Mouse (Mus musculus): ENCODE measurements at regions not wholly inside any gene's neighbourhood (a gene's known extent, or its start where the extent isn't known, plus 50 kb on each side); places are given as distances from the start of the nearest gene placed in this dataset.
A peak's percentile ranks its signal among the peaks of the same experiment; 100 is the strongest.
"Not testable (repeated sequence)": the region's sequence is repeated elsewhere in the genome, so short reads cannot be mapped to it uniquely, and the experiment has no call there.

DNA sequence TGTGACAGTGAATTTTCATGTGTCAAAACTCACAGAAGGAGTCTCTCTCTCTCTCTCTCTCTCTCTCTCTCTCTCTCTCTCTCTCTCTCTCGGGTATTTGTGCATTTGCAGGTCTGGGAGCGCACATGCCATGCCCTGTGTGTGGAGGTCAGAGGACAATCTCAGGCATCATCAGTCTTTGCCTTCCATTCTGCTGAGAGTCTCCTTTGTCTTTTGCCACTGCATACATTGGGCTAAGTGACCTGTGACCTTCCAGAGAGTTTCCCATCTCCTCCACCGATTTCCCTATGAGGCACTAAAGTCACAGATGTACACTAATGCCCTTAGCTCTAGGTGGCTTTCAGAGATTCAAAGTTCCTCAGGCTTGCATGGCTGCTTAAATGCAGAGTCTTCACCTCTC, 391.7 kb downstream of the Tcerg1l start:
- DNase-seq (ENCODE audit: low spot score) = no peak

DNA sequence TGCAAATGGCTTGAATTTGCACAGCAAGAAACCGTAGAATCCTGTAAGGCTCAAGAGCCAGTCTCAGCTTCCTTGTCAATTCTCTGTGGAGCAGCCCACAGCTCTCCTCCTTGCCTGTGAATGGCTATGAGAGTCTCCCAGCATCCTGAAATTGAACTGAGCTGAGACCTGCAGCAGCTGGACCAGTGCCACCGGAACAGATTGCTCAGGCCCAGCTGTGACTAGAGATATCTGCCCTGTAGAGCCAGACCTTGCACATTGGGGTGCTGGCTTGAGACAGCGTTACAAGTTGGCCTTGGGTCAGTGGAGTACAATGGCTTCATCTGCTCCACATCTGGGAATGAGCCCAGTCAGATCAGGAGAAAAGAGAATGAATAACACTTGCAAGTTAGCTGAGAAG, 390.6 kb downstream of the Tcerg1l start:
- no peak for DNase-seq (ENCODE audit: low spot score)

DNA sequence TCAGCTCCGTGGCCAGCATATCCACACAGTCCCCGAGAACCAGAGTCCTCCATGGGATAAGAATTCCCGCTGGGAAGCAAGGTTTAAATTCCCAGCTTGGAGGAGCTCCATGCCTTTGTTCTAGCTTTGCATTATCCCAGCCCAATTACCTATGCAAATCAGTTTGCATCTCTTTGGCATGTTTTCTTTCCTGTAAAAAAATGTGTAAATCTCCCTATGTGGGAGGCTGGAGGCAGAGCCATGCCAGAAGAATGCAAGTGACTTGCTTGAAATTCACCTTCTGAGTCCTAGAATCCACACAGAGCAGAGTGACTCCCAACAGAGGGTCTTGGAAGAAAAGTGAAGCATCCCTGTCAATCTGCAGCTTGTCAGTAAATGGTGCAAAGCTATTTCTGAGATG, 388.9 kb downstream of the Tcerg1l start:
- no peak for DNase-seq (ENCODE audit: low spot score)

DNA sequence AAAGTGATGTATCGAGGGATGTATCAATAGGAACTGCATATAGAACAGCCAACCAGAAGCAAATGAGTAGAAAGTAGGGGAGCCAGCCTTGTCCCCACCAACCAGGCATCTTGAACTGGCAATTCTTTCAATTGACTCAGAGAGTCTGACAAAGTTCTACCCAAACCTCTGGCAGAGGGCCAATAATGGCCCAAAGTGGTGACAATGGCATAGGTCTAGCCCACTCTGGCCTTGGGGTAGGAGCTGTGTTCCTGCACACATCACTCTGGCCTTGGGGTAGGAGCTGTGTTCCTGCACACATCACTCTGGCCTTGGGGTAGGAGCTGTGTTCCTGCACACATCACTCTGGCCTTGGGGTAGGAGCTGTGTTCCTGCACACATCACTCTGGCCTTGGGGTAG, 373.5 kb downstream of the Tcerg1l start:
- not testable (repeated sequence) for DNase-seq (ENCODE audit: low spot score)

DNA sequence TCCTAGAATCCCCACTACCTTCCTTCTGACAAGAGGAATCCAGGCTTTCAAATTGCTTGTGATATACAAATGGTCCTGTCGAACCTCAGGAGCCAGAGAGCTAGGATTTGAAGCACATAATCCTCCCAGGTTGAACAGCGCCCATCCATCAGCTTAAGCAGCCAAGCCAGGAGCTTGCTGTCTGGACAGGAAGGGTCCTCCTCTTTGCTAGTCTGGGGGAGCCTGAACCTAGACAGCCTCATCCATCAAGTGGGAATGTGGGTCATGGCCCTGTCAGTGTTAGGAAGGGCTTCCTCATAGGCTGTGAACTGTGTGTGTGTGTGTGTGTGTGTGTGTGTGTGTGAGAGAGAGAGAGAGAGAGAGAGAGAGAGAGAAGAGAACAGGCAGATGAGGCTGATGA, 345.8 kb downstream of the Tcerg1l start:
- no peak for DNase-seq (ENCODE audit: low spot score)

DNA sequence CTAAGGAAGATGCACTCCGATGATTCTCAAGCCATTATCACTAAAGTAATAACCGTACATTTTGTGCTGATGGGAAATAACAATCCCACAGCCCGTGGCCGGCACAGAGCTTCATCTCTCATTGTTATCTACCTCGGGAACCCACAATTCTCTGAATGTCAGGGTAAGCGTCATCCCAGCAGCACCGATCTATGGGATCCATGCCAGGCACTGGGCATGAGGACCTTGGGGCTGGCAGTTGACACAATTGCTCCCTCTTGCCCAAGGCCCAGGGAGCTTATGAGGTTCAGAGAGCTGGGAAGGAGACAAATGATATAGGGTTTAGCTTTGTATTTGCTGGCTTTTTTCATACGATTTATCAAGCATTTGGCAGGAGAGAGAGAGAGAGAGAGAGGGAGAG, 342.8 kb downstream of the Tcerg1l start:
- DNase-seq (ENCODE audit: low spot score) = no peak

DNA sequence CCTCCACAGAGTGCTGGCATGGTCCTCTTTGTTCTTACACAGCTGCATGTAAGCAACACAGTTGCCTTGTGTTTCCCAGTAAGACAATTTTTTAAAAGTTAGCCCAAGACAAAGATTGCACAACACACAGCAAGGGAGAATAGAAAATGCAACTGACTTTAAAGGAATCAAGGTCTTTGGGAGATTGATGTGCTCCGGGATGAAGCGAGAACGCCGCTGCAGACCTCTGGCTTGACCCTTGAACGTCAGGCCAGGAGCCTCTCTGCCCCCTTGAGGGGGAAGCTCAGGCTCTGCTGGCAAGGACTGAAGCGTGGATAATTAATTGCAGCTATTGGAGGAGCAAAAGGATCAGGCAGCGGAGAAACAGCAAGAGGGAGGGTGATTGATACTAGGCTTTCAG, 336.4 kb downstream of the Tcerg1l start:
- DNase-seq (ENCODE audit: low spot score) = no peak

DNA sequence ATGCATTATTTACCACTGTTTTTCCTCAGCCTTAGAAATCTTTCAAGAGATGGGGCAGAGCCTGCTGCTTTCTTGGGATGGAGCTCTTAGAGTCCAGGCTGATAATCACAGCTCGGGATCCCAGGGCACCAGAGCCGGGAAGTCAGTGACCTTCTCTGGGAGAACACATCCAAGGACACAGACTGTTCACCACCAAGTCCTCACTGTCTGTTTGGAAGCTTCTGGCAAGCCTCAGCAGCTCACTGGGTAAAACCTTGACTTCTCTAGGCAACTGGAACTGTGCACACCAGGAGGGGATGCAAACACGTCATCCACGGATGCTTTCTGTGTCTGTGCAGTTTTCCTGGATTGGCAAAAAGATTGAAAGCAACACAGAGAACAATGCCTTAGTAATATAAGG, 330.6 kb downstream of the Tcerg1l start:
- no peak for DNase-seq (ENCODE audit: low spot score)

DNA sequence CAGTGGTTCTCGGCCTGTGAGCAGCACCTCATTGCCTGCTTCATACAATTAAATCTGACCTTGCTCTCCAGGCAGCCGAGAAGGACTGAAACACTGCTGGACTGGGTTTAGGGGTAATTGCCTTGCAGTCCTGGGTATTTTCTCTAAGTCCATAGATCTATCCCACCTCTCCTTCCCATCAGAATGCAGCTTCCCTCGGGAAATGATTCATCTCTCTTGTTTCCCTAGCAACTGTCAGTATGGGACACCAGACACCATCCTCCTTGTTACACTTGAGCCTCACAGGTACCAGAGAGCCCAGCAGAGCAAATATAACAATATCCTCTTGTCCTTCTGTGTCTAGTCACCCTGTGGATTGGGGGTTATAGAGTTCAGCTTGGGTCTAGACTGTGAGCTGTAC, 322.3 kb downstream of the Tcerg1l start:
- DNase-seq (ENCODE audit: low spot score) = no peak

DNA sequence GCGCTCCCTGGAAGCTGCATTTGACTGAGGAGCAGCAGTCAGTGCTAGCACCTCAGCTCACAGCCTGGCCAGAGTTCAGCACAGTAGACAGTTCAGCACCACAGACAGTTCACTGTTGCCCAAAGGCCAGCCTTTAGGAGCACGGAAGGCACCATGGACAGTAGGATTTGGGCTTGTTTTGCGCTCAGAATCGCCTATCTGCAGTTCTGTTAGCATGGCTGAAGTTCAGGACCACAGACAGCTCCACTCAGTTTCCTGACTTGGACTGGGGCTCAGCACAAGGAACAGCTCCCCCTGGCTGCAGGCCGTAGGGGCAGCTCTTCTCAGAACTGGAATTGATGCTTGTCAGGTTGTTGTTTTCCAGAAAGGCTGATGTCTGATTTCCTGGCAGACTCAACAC, 313.6 kb downstream of the Tcerg1l start:
- peak; percentile 29 for DNase-seq (ENCODE audit: low spot score)

DNA sequence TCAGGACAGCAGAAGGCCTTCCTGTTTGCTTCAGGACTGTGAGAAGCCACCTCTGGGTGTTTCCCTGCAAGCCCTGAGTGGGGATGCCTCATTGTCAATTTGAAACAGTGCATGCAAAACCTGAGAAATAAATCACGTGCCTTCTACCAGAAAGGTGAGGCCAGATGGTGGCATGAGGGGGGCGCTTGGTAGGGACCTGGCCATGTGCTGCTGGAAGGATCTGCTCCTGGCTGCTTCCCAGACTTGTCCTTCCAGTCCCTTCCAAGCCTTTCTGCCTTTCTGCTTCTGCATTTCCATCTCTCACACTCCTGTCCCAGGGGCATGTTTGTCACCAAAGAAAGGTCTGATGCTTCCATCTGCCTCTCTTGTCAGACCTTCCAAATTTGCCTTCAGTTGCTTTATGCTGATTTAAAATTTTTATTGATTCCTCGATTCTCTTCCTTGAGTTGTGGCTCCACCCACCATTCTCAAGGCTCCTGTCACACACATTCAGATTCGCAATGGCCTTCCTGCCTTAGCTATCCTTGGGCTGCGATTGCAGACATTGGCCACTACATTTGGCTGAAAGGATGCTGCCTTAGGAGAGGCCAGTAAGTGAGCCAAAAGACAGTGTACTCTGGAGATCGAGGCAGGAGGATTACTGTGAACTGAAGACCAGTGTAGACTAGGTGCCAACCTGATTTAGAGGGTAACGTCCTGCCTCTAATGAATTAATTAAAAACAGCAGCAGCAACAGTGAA, 289.9 kb downstream of the Tcerg1l start:
- DNase-seq (ENCODE audit: low spot score) = no peak

DNA sequence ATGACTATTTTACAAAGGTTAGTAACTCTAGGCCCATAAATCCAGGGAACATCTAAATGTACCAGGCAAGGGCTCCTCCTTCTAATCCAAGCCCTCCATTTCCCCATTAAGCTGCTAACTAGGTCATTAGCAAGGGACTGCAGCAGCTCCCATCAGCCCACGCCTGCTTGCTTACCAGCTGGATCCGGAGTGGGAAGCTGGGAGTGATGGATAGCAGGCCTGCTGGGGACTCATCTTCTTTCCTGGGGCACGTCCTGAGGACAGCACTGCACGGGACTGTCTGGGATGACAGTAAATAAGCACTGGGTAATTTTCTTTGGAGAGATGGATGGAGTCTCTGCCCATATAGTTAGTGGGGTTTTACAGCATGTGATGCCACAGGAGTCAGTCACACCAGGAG, 276.0 kb downstream of the Tcerg1l start:
- DNase-seq (ENCODE audit: low spot score) = no peak

DNA sequence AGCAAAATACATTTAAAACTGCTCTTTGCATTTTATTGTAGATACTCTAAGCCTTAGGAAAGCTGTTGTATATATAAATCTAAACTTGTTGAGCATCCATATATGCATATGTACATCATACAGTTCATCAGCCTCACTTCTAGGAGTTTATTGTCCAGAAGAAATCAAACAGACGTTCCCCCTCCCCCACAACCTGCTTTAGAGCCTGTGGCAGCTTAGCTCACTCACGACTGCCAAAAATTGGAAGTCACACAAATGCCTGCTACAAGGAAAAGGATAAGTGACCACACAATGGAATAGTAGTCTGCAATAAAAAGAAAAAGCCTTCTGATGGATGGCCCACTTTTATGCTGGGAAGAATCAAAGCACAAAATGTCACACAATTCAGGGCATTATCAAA, 267.8 kb downstream of the Tcerg1l start:
- DNase-seq (ENCODE audit: low spot score) = no peak

DNA sequence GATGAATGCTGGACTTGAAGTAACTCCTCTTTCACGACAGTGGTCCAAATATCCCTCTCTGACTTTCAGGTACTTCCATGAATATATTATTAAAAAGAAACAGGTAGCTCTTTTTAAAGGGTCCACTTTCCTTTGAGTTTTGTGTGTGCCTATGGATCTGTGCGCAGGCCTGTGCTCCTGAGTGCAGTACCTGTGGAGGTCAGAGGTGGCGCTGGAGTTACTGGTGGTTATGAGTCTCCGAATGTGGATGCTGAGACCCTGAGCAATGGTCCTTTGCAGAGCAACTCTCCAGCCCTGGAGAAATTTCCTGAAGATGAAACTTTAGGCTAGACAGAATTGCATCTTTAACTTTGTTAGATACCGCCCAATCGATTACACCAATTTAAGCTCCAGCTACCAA, 264.1 kb downstream of the Tcerg1l start:
- no peak for DNase-seq (ENCODE audit: low spot score)

DNA sequence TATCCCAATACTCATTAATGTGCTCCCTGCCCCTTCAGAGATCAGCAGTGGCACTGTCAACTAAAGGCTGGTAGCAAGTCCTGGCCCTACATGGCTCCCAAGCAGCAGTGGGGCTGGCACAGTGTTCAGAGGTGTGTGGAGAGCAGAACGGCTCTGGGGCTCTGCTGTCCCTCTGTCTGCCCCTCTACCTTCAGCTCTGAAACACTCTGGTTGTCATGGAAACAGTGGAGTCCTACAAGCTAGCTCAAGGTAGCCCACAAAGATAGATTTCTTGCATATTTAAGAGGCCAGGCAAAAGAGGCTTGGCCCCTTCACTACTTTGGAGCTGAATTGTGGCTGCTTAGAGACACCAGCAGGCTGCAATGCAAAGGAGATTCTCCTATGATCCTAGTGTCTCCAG, 259.6 kb downstream of the Tcerg1l start:
- DNase-seq (ENCODE audit: low spot score) = no peak

DNA sequence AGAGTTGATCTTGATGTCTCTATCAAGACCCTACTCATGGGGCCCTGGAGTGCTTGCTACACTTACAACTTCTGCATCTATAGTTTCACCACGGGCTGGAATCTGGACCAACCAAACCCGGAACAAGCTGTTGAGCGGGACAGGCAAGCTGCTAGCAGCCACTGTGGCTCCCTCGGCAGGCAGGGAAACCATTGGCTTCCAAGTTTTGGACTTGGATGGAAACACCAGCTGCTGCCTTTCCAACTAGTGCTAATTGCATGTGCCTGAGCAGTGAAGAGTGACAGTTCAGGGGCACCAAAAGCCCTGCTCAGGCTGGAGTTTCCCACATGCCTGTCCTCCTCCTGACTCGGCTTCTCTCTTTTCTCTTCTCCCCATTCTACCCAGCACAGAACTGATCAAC, 257.8 kb downstream of the Tcerg1l start:
- no peak for DNase-seq (ENCODE audit: low spot score)

DNA sequence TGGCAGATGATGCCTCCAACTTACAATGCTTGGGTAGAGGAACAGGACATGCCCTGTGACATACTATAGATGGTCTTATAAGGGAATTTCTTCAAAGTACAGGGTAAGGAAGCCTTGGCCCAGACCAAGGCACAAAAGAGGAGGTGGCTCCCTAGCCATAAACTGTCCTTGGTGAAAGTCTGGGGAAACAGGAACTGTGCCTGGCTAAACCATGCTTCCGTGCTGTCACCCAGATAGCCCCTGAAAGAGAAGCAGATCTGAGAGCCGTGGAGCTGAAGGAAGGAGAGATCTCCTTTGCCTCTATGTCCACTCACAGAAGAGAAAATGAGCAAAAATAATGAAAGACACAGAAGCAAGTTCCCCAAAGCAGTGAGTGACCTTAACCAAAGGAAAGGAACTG, 248.0 kb downstream of the Tcerg1l start:
- no peak for DNase-seq (ENCODE audit: low spot score)

DNA sequence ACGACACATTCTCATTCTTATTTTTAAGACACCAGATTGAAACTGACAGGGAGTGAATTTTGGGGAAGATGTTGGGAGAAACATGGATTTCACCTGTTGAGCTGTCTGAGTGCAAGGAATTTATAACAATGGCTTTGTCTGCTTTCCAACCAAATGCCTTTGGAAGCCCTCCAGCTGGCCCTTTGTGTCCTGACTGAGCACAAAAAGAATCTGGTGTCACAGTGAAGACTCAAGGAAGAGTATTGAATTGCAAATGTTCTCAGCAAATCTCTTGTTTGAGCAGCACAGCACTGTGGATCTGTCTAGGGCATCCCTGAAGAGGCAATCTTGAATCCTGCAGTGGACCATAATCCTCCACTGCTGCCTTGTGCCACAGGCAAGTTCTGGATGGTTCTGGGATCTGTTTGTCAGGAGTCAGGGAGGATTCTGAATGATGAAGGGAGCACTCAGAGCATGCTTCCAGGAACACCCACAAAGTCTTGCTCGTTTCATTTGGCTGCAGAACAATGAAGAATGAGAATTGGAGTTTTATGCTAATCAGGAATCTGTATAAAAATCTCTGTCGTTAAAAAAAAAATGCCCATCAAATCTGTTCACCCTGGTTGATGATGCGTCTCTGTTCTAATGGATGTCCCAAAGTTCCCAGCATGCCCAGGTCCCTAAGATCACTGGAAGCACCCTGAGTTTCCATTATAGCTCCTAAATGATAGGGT, 243.9 kb downstream of the Tcerg1l start:
- DNase-seq (ENCODE audit: low spot score) = no peak

Measured in c-Kit-positive CD71-positive TER-119-positive erythroid progenitor cells, embryonic 14.5 days (primary cell).